Mouse (Mus musculus): ENCODE measurements around the gene Radil. TPM values are rescaled to one million over a fixed set of nuclear protein-coding genes. Genes with fewer than 3 reads are reported as not detected.
A peak's percentile ranks its signal among the peaks of the same experiment; 100 is the strongest.

Radil gene
- total RNA-seq, 1 experiment from 2014 or later = not detected

DNA sequence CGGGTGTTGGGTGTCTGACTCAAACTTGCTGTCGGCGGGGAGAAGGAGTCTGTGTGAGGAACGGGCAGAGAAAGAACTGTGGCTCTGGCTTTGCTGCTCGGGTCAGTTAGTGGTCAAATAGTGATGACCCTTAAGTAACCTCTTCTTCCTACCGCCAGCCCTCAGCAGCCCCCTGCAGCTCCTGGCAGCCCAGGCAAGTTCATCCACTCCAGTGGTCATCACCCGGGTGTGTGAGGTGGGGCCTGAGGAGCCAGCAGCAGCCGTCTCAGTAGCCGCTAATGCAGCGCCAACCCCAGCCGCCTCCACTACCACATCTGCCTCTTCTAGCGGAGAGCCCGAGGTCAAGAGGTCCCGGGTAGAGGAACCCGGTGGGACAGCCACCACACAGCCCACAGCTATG is 94.6 kb downstream of the Radil start:
- no peak for ATAC-seq (replicated peaks; ENCODE audit: low read depth, poor library complexity, severe bottlenecking)

- ATAC-seq (replicated peaks; ENCODE audit: low read depth, poor library complexity, severe bottlenecking) = no peak
These were observed 97.2 kb downstream of the Radil start for GRCm38 (mm10) chr5:142453742-142454141.

GRCm38 (mm10) chr5:142451759-142452158 is 99.1 kb downstream of the Radil start:
- ATAC-seq (replicated peaks; ENCODE audit: low read depth, poor library complexity, severe bottlenecking) = no peak

- ATAC-seq (replicated peaks; ENCODE audit: low read depth, poor library complexity, severe bottlenecking) = no peak
These were observed 100.1 kb downstream of the Radil start for GRCm38 (mm10) chr5:142450846-142451245.

GRCm38 (mm10) chr5:142448623-142449022 is 102.3 kb downstream of the Radil start:
- no peak for ATAC-seq (replicated peaks; ENCODE audit: low read depth, poor library complexity, severe bottlenecking)

DNA sequence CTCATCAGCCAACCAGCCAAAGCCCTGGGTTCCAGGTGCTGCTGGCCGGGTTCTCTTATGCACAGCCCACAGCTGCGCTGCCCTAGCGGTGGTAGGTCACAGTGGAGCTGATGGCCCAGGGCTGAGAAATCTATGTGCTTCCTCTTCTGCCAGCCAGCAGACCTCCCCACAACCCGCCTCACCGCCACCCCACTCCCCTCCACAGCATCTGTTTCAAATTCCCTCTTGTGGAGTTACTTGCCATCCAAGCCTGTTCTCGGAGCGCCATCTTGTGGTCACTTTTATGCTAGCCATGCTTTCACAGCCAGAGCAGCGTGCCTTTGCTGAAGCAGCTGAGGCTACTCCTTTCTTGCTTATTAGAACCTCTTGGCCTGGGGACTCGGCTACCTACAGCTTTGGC is 102.8 kb downstream of the Radil start:
- ATAC-seq (replicated peaks; ENCODE audit: low read depth, poor library complexity, severe bottlenecking) = peak; percentile 87

- ATAC-seq (replicated peaks; ENCODE audit: low read depth, poor library complexity, severe bottlenecking) = no peak
These were observed 105.2 kb downstream of the Radil start for GRCm38 (mm10) chr5:142445709-142446108.

GRCm38 (mm10) chr5:142444791-142445531 is 105.9 kb downstream of the Radil start:
- no peak for ATAC-seq (replicated peaks; ENCODE audit: low read depth, poor library complexity, severe bottlenecking)

DNA sequence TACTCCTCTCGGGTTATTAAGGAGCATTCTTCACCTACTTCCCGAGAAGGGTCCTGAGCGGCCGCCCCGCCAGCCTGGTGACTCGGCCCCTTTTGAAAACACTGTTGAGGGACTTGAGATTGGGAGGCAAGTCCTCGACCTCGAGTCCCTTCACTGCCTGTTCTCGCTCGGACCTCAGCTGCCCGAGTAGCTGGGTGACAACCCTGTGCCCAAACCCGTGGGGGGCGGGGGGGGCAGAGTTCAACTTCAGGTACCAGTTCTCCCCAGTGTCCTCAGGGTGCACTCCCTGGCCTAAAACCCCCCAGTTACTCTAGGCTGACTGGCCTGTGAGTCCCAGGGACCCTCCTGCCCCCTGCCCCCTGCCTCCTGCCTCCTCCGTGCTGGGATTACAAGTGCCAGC is 106.9 kb downstream of the Radil start:
- no peak for ATAC-seq (replicated peaks; ENCODE audit: low read depth, poor library complexity, severe bottlenecking)

DNA sequence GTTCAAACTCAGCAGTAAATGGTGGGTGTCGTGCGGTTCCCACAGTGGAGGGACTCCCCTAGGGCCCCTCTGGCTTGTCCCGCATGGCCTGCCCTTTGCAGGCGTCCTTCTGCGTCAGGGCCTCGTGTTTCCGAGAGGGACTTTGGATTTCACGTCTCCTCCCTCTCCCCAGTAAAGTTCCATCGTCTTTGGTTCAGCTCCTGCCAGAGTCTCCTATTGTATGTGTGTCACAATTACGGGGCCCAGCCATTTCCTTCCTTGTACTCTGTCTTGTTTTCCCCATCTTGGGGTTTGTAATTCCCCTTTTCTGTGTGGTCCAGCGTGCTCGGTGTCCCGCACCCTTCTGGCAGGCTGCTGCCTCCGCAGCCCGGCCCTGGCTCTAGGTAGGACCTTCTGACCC is 107.4 kb downstream of the Radil start:
- ATAC-seq (replicated peaks; ENCODE audit: low read depth, poor library complexity, severe bottlenecking) = peak; percentile 6; the same call in 1 of the 2 replicates

DNA sequence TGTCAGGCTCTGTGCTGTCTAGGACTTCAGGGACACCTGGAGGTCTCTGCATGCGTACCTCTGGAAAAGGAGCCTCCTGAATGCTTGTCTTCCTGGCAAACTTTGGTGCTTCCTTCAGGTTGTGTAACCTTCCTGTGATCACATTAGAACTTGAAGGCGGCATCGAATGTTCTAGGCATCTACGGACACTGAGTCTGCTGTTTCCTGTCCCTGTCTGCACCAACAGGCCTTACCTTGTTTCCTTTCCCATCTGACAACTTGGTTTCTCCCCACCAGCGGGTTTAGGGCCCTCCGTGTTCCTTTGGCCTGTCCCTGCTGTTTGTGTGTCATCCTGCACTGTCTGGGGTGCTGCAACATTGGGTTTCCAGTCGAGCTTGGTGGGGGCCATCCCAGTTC is 108.9 kb downstream of the Radil start:
- ATAC-seq (replicated peaks; ENCODE audit: low read depth, poor library complexity, severe bottlenecking) = no peak

GRCm38 (mm10) chr5:142441332-142442044 is 109.4 kb downstream of the Radil start:
- ATAC-seq (replicated peaks; ENCODE audit: low read depth, poor library complexity, severe bottlenecking) = peak; percentile 21

DNA sequence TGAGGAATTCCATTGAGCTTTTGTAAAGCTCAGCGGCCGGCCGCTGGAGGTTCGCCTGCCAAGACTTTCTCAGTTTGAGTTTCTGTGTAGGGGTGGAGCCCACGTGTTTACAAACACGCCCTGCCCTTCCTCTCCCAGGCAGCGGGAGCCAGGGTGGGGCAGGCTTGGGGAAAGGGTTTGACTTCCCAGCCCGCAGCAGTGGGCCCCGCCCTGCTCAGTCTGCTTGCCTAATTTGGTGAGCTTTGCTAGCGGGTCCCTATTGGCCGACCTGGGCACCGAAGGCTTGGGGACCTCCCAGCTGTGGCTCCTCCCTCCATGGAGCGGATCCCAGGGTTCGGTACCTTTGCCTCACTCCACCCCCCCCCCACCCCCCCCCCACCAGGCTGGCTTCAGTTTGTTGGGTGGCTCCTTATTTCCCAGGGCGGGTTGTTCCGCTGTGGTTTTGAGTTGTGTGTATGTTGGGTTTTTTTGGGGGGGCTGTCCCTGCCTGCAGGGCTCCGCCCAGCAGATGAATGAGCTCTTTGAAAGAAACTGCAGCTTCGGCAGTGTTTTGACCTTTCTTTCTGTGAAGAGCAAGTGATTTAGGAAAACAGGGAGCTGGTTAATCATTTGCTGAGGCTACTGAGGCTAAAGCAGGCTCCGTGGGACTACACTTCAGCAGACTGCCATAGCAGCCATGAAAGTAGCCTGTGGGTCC is 110.3 kb downstream of the Radil start:
- ATAC-seq (replicated peaks; ENCODE audit: low read depth, poor library complexity, severe bottlenecking) = peak; percentile 81

DNA sequence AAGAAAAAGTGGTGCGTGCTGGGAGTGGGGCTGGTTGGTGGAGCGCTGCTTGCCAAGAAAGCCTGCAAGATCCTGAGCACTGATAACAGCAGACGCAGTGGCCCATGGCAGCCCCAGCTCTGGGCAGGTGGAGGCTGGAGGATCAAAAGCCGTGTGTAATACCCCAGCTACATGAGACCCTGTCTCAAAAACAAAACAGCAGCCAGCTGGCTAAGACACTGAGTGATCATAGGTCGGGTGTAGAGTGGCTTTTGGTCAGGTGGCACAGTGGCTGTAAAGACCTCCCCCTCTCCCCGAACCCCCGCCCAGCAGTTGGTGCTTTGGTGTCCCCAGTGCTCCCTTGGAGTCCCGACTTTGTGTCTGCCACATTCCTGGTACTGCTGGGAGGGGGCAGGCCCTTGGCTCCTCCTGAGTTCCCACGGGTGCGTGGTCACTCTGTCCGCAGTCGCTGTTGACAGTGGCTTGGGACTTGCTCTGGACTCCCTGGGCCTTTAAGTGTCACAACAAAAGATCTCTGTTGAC is 110.9 kb downstream of the Radil start:
- peak; percentile 2 for ATAC-seq (replicated peaks; ENCODE audit: low read depth, poor library complexity, severe bottlenecking)

GRCm38 (mm10) chr5:142438380-142438938 is 112.4 kb downstream of the Radil start:
- no peak for ATAC-seq (replicated peaks; ENCODE audit: low read depth, poor library complexity, severe bottlenecking)

GRCm38 (mm10) chr5:142435736-142436135 is 115.2 kb downstream of the Radil start:
- ATAC-seq (replicated peaks; ENCODE audit: low read depth, poor library complexity, severe bottlenecking) = no peak

Other genes starting within 250 kb of the Radil start
- 8.2 and 11.7 TPM in 2 replicates for gene Foxk1, start 149.6 kb downstream of the Radil start, total RNA-seq (2017)
- 7.0 and 11.9 TPM in 2 replicates for gene Ap5z1, start 87.2 kb downstream of the Radil start, total RNA-seq (2017)
- gene Papolb, start 21.0 kb downstream of the Radil start, total RNA-seq (2017) = not detected in 2 replicates
- gene Mmd2, start 57.7 kb upstream of the Radil start, total RNA-seq (2017) = not detected in 2 replicates
- 31.8 and 35.4 TPM in 2 replicates for gene Wipi2, start 76.6 kb upstream of the Radil start, total RNA-seq (2017)
- not detected in 2 replicates for gene Slc29a4, start 141.4 kb upstream of the Radil start, total RNA-seq (2017)

Measured in common myeloid progenitor, adult 5-6 weeks (primary cell).